Mouse (Mus musculus) frontal cortex, postnatal 36 days (tissue): ENCODE measurements at regions not wholly inside any gene's neighbourhood (a gene's known extent, or its start where the extent isn't known, plus 50 kb on each side); places are given as distances from the start of the nearest gene placed in this dataset.

Source experiments
- DNase-seq, 2 experiments: peaks; one replicate each; pipeline ENCODE4 v3.0.0; 2022; ENCODE audit warnings: low spot score in 2 of 2

DNA sequence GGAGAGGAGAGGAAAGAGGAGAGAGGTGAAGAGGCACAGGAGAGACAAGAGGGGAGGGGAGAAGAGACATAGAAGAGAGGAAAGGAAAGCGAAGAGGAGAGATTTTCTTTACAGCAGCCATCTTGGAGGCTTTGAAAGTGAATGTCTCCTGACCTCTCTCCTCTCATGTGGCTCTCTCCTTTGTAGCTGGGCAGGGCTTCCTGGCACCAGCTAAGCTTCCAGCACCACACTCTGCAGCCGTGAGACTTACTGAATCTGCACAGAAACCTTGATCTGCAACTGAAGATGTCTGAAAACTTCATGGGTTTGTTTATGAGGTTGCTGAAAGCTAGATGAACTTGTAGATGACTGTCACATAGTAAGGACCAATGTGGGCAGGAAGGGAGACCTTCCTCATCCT lies 471.6 kb upstream of the 3110018I06Rik start:
- DNase-seq, result no peak

GRCm38 (mm10) chr12:107021806-107022205 lies 466.6 kb upstream of the 3110018I06Rik start:
- no peak for DNase-seq

GRCm38 (mm10) chr12:107026821-107027220 lies 461.6 kb upstream of the 3110018I06Rik start:
- DNase-seq, result no peak

- DNase-seq, result no peak
These were observed 460.4 kb upstream of the 3110018I06Rik start for GRCm38 (mm10) chr12:107027842-107028549.

GRCm38 (mm10) chr12:107028985-107029384 lies 459.4 kb upstream of the 3110018I06Rik start:
- no peak for DNase-seq

- no peak for DNase-seq
These were observed 452.1 kb upstream of the 3110018I06Rik start for GRCm38 (mm10) chr12:107036357-107036756.

DNA sequence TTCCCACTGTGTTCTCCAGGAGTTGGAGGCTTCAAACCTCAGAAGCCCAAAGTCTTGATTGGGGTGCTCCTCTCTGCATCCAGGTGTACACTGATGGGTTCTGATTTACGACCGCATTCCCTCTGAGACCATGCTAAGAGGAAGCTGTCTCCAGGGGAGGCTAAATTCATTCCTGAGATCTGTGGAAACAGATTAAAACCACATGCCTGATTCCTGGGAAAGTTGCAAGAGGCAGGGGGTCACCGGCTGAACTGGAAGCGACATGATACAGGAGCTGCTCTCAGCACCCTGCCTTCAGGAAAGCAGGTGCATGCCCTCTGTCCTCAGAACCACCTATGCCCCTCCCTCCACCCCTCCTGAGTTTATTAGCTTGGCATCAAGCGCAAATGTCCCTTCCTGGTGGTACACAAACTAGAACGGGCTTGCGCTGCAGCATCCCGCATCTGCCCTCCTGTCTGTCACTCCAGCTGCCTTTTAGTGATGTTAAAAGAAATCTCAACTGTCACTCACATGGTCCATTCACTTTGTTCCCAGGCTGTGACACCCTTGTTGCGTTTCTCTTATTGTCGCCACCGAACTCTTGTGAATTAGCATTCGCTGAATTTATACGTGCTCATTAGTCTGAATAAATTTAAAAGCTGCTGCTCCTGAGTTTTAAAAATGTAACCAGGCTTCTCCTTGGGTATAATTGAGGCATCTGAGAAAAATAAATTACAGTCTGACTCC lies 446.3 kb upstream of the 3110018I06Rik start:
- DNase-seq, result no peak

- DNase-seq, result no peak
These were observed 441.9 kb upstream of the 3110018I06Rik start for GRCm38 (mm10) chr12:107046496-107046895.

GRCm38 (mm10) chr12:107047059-107047531 lies 441.3 kb upstream of the 3110018I06Rik start:
- DNase-seq, result peak; percentile 14 to 44

DNA sequence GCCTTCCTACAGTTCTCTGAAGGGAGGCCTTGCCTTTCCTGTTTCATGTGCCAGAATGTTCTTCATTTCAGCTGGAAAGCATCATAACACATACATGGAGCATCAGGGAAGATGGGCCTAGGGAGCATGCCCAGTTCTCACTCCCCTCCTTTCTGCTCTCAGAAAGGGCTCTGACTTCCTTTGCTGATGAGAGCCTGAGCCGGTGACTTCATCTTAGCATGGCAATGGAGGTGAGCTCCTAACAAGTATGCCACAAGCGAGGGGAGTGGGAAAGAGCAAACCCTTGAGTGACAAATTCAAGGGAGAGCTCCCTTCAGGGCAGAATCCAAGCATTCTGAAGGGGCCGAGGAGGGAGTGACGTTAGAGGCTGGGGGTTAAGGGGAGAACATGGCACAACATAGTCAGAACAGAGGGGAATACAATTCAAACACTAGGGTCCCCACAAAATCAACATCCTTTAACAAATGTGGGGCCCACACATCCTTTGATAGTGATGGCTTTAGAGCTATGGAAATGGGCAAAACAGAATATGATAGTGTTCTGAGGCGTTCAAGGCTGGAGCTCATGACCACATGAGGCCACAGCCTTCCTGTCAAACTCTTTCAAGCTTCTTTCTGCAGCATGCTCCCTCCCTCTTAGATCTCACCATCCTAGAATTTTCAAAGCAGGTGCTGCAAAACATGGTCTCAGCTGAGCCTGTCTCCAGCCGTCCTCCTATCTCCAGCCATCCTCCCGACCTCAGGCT lies 437.4 kb upstream of the 3110018I06Rik start:
- DNase-seq, result no peak

- DNase-seq, result peak; percentile 55 to 57
These were observed 436.3 kb upstream of the 3110018I06Rik start for GRCm38 (mm10) chr12:107052136-107052535.

DNA sequence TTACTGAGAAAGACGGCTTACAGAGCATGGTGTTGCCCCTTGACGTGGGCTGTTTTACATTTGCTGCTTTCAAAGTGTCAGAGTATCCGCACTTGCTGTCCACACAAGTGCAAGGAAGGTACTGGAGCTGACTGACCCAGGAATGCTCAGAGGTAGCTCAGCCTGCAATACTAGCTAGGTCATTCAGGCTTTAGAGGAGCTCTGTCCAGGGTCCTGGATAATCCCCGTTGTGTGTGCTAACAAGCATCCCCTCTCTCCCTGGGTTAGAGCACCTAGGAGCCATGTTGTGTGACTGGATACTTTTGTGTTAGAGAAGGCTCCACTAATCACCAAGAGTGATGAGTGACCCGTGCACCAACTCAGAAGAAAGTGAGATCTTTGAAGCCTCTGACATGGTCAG lies 431.9 kb upstream of the 3110018I06Rik start:
- no peak for DNase-seq

DNA sequence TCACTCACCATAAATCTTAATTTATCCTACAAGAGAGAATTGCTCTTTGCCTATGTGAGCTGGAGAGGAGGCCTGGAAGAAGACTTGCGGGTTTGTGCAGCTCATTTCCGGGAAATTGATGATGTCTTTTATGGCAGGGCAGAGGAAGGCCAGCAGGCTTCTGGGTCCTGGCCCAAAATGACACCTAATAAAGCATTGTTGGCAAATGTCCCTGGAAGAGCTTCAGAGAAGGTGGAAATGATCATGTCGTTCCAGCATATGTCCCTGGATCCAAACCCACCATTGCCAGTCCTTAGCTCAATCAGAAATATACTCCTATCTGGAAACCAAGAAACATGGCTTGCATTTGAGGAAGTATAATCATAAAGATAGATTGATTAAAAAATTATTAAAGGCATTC lies 427.9 kb upstream of the 3110018I06Rik start:
- DNase-seq, result no peak

- DNase-seq, result no peak
These were observed 421.1 kb upstream of the 3110018I06Rik start for GRCm38 (mm10) chr12:107067346-107067745.

GRCm38 (mm10) chr12:107082541-107082940 lies 405.9 kb upstream of the 3110018I06Rik start:
- no peak for DNase-seq

DNA sequence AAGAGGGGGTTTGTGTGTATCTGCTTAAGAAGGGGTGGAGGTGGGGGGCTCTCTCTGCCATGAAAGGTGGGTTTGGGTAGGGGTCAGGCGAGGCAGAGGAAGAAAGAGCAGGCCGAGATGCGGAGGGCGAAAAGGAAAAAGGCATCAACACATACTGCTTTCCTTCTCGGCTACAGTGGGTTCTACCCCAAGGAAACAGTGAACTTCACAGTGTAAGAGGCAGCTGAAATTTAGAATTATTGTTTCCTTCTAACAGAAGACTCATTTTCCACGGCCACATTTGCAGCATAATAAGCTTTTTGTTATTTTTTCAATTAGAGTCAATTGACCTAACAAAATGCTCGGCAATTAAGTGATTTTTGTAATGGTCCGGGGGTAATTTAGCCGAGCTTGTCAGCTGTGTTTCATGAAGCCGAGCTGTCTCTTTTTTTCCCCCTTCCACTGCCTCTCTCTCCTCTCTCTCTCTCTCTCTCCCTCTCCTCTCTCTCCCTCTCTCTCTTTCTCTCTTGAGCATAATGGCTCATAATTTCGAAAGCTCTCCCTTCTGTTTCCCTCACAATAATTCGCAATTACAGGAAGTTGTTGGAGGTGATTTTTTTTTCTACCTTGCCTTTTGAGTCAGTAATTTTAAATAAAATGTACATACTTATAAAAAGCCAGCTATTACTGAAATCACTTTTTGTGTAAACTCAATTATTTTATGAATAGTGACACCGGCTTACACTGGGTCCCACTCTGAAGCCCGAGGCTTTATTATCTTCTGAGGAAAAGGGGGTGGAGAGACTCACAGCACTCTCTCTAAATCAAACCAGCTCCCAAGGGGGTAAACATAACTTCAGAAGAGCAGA lies 403.1 kb upstream of the 3110018I06Rik start:
- DNase-seq, result no peak

GRCm38 (mm10) chr12:107085906-107086655 lies 402.4 kb upstream of the 3110018I06Rik start:
- peak in 1 of 2 experiments; percentile 15 for DNase-seq

GRCm38 (mm10) chr12:107092151-107092550 lies 396.3 kb upstream of the 3110018I06Rik start:
- DNase-seq, result no peak

GRCm38 (mm10) chr12:107093326-107093725 lies 395.1 kb upstream of the 3110018I06Rik start:
- peak; percentile 58 to 61 for DNase-seq

DNA sequence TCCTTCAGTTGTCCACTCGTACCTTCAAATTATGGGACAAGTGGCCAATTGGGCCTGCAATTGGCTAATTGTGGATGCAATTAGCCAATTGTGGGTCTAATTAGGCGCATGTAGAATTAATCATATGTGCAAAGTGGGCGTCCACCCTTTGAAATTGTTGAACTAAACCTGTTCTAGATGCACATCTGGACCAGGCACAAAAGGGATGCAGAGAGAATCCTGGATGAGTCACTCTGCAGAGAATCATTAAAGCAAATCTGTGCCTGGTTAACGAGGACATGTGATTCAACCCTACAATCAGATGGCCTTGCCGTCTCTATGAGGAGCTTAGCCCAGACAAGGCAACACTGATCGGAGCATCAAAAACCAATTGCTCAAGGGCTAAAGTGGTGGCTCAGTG lies 393.0 kb upstream of the 3110018I06Rik start:
- DNase-seq, result no peak

DNA sequence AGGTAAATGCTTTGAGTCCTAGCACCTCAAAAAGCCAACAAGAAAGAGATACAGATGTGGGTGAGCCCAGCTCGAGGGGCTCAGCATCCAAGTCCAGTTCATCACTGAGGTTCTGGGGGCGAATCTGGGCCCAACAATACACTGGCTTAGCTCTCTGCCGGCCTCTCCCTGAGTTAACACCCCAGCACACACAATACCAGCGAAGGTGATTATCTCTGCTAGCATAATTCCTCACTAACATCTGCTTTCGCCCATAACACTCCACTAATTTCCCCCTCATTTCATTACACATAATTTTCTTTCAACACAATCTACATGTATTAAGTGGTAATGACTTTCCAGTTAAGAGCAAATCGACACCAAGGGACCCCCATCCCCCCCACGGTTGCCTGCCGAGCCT lies 383.9 kb upstream of the 3110018I06Rik start:
- DNase-seq, result no peak
